Mouse (Mus musculus): ENCODE measurements around the gene Apba1. TPM values are rescaled to one million over a fixed set of nuclear protein-coding genes. Genes with fewer than 3 reads are reported as not detected.
A peak's percentile ranks its signal among the peaks of the same experiment; 100 is the strongest.

Apba1 gene
- polyA plus RNA-seq, 1 experiment from 2014 or later, result 13.3 TPM

DNA sequence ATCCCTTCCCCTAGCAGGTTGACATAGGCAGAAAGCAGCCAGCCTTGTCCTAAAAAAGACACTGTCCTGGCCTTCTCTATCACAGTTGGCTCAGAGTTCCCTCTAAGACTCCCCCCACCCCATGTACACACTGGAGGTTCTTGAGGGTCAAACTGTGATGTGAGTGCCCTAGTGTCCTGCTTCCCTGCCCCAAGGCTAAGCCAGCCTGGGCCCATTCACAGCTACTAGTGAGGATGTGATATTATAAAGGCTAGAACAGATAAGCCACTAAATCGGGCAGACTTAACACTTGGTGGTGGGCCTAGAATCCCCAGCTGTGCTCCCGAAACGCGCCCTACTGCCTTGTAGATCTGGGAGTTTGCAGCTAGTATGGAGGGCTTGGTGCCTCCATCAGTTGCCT, 188.1 kb downstream of the Apba1 start:
- H3K4me3 ChIP-seq (ENCODE audit: low read length), result no peak overlapping the region
- no peaks in the 10 kb centered on the region; the same call in 1 of the 2 replicates for H3K4me1 ChIP-seq (ENCODE audit: control insufficient read depth, insufficient read depth, low read depth, low read length)
- peaks cover 28% of the 10 kb centered on the region for H3K36me3 ChIP-seq (ENCODE audit: control insufficient read depth, insufficient read depth, low read length)
- 87% methylated on average over 4 of the region's 4 CpGs for WGBS
- no peak overlapping the region for H3K4me2 ChIP-seq (ENCODE audit: low read length)
- no peaks in the 10 kb centered on the region for H3K27me3 ChIP-seq (replicated peaks; ENCODE audit: control insufficient read depth, insufficient read depth, low read length)
- no peak overlapping the region for H3K9ac ChIP-seq (ENCODE audit: low read depth, low read length)
- H3K9me3 ChIP-seq (ENCODE audit: control insufficient read depth, low read length), result no peaks in the 10 kb centered on the region
- ATAC-seq, result no peak
- no peak overlapping the region for H3K27ac ChIP-seq (ENCODE audit: low read depth, low read length)

DNA sequence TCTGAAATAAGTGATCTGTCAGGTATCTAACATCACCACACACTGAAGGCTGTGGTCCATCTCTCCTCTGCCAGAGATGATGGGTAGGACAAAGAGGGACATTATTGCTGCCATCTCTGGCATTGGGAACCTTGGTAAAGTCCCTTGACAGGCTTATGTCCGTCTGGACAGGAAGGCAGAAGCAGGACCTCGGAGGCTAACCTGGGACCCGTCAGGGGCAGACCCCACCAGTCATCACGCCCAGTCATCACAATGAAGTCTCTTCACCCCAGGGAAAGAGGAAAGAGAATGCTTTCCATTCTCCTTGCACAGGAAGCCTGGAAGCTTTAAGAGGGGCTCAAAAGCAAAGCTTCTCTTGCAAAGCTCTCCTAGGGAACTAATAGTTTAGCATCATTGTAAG, 189.2 kb downstream of the Apba1 start:
- H3K9ac ChIP-seq (ENCODE audit: low read depth, low read length), result no peak overlapping the region
- no peak overlapping the region for H3K27ac ChIP-seq (ENCODE audit: low read depth, low read length)
- no peak overlapping the region for H3K4me3 ChIP-seq (ENCODE audit: low read length)
- H3K4me2 ChIP-seq (ENCODE audit: low read length), result no peak overlapping the region
- no peaks in the 10 kb centered on the region for H3K27me3 ChIP-seq (replicated peaks; ENCODE audit: control insufficient read depth, insufficient read depth, low read length)
- no peaks in the 10 kb centered on the region for H3K9me3 ChIP-seq (ENCODE audit: control insufficient read depth, low read length)
- ATAC-seq, result no peak
- H3K36me3 ChIP-seq (ENCODE audit: control insufficient read depth, insufficient read depth, low read length), result peaks cover 28% of the 10 kb centered on the region
- H3K4me1 ChIP-seq (ENCODE audit: control insufficient read depth, insufficient read depth, low read depth, low read length), result no peaks in the 10 kb centered on the region; the same call in 1 of the 2 replicates
- 21% methylated on average over 4 of the region's 4 CpGs for WGBS

DNA sequence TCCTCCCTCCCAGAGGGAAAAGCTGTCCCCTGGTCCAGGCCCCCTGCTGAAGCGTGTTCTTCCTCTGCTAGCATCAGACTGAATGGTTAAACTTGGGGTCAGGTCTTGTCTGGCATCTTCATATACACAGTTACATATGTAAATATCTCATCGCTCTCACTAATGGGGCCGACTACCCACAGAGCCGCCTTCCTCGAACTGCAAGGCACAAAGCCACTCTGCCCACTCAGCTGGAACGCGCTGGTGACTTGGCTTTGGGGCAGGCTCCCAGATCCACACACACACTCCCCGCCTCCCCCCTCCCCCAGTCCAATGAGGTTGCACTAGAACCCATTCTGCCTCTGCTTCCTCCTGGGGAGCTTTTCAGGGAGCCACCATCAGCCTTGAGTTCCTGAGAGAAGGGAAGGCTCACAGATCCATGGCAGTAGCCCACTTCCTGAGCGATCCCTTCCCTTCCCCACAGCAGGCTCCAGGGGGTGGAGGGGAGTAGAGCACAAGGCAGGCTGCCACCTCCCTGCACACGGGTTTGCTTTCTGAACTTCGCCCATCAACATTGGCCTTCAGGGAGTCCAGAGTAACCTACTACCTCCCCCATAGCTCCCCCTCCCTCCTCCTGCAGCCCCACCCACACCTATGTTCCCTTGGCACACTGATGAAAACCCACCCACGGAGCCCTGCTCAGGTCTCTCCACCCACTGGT, 189.8 kb downstream of the Apba1 start:
- Histone ChIP-seq H3K27me3 (replicated peaks; ENCODE audit: control insufficient read depth, insufficient read depth, low read length) (no peaks in the 10 kb centered on the region), H3K27ac (ENCODE audit: low read depth, low read length) (no peak overlapping the region; the same call in 1 of the 2 replicates), H3K4me1 (ENCODE audit: control insufficient read depth, insufficient read depth, low read depth, low read length) (no peaks in the 10 kb centered on the region; the same call in 1 of the 2 replicates), H3K9me3 (ENCODE audit: control insufficient read depth, low read length) (no peaks in the 10 kb centered on the region), H3K4me2 (ENCODE audit: low read length) (no peak overlapping the region), H3K9ac (ENCODE audit: low read depth, low read length) (peak overlapping the region; percentile 17; the same call in 1 of the 2 replicates), H3K4me3 (ENCODE audit: low read length) (no peak overlapping the region), H3K36me3 (ENCODE audit: control insufficient read depth, insufficient read depth, low read length) (peaks cover 25% of the 10 kb centered on the region)
- ATAC-seq, result peak; percentile 38
- 16% methylated on average over 12 of the region's 12 CpGs for WGBS

DNA sequence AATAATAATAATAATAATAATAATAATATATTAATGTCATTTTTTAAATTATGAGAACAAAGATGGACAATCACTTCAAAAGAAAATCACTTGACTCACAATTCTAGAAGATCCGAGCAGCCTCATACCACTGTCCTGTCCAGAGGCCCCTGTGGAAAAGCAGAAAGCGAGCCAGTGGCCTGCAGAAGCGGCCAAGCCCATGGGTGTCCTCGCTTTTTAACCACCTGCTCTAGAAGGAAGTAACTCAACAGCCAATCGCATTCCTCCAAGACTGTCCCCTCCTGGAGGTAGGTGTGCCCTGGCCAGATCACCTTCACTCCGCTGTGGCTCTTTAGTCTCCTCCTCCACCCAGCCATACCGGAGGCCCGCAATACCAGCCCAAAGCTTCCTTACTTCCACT, 196.8 kb downstream of the Apba1 start:
- no peaks in the 10 kb centered on the region for H3K27me3 ChIP-seq (replicated peaks; ENCODE audit: control insufficient read depth, insufficient read depth, low read length)
- H3K9ac ChIP-seq (ENCODE audit: low read depth, low read length), result no peak overlapping the region
- no peaks in the 10 kb centered on the region for H3K36me3 ChIP-seq (ENCODE audit: control insufficient read depth, insufficient read depth, low read length)
- H3K27ac ChIP-seq (ENCODE audit: low read depth, low read length), result no peak overlapping the region
- H3K4me1 ChIP-seq (ENCODE audit: control insufficient read depth, insufficient read depth, low read depth, low read length), result peaks cover 3% of the 10 kb centered on the region
- no peak for ATAC-seq
- H3K4me3 ChIP-seq (ENCODE audit: low read length), result no peak overlapping the region
- WGBS, result 91% methylated on average over 8 of the region's 8 CpGs
- H3K9me3 ChIP-seq (ENCODE audit: control insufficient read depth, low read length), result no peaks in the 10 kb centered on the region
- no peak overlapping the region for H3K4me2 ChIP-seq (ENCODE audit: low read length)

DNA sequence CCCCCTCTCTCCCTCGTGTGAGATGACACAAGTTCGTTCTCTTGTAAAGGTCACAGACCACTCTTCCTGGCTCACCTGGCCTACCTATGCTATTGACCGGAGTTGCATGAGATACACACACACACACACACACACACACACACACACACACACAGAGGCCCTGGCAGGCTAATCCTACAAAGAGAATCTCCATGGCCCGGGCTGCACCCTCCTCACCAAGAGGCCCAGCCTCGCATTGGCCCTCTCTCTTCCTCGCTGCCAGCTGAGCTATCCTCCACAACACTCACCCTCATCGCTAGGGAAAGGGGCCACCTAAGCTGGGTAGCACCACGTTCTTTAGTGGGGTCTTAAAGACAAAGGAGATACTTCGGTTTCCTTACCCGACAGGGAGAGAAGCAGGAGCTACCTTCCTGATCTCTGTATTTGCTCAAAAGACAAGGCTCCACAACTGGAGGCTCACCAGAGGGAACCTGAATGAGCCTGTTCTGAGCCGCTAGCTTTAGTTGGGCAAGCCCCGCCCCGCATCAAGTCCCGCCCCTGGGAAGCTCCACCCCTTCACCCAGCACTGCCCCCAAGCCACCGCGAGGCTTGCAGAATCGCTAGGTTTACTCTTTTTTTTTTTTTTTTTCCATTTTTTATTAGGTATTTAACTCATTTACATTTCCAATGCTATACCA, 197.8 kb downstream of the Apba1 start:
- WGBS, result 70% methylated on average over 17 of the region's 17 CpGs
- Histone ChIP-seq H3K4me1 (ENCODE audit: control insufficient read depth, insufficient read depth, low read depth, low read length) (peaks cover 11% of the 10 kb centered on the region), H3K9me3 (ENCODE audit: control insufficient read depth, low read length) (no peaks in the 10 kb centered on the region), H3K27ac (ENCODE audit: low read depth, low read length) (no peak overlapping the region), H3K9ac (ENCODE audit: low read depth, low read length) (no peak overlapping the region), H3K4me2 (ENCODE audit: low read length) (no peak overlapping the region), H3K36me3 (ENCODE audit: control insufficient read depth, insufficient read depth, low read length) (no peaks in the 10 kb centered on the region), H3K4me3 (ENCODE audit: low read length) (no peak overlapping the region), H3K27me3 (replicated peaks; ENCODE audit: control insufficient read depth, insufficient read depth, low read length) (no peaks in the 10 kb centered on the region)
- ATAC-seq, result no peak

DNA sequence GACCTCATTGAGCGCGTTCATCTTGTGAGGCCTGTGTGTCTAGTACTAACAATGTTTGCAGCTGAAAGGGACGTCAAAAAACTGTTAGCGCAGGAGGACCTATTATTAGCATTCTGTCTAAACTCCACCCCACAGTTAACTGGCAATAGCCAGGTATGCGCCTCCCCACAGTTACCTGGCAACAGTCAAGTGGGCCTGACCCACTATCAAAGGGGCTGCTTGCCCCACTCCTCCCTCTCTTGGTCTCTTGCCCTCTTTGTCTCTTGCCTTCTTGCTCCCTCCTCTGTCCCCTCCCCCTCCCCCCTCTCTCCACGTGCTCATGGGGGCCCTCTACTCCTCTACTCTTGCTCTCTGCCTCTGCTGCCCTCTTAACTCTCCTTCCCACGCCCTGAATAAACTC, 198.9 kb downstream of the Apba1 start:
- Histone ChIP-seq H3K9me3 (ENCODE audit: control insufficient read depth, low read length) (no peaks in the 10 kb centered on the region), H3K27ac (ENCODE audit: low read depth, low read length) (no peak overlapping the region), H3K27me3 (replicated peaks; ENCODE audit: control insufficient read depth, insufficient read depth, low read length) (no peaks in the 10 kb centered on the region), H3K4me3 (ENCODE audit: low read length) (no peak overlapping the region), H3K4me2 (ENCODE audit: low read length) (no peak overlapping the region), H3K4me1 (ENCODE audit: control insufficient read depth, insufficient read depth, low read depth, low read length) (peaks cover 12% of the 10 kb centered on the region), H3K36me3 (ENCODE audit: control insufficient read depth, insufficient read depth, low read length) (no peaks in the 10 kb centered on the region), H3K9ac (ENCODE audit: low read depth, low read length) (no peak overlapping the region)
- ATAC-seq, result no peak
- WGBS, result 73% methylated on average over 7 of the region's 7 CpGs

DNA sequence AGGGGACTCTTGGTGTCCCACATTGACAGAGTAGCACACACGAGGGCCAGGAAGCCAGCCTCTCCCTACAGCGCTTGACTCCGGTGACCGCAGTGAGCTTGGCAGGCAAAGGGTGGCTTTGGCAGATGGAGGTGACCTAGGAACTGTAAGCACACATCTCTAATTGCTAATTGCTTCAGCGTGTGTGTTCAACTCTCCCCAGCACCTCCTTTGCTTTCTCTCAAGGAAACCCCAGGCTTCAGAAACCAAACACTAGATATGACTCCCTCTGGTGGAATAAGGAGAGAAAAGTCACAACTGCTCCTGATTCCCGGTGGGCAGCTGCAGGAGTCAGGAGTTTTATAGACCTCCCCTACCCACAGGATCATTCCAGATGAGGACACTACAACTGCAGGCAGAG, 200.2 kb downstream of the Apba1 start:
- no peaks in the 10 kb centered on the region for H3K27me3 ChIP-seq (replicated peaks; ENCODE audit: control insufficient read depth, insufficient read depth, low read length)
- no peaks in the 10 kb centered on the region for H3K36me3 ChIP-seq (ENCODE audit: control insufficient read depth, insufficient read depth, low read length)
- H3K9me3 ChIP-seq (ENCODE audit: control insufficient read depth, low read length), result peaks cover 3% of the 10 kb centered on the region; the same call in 1 of the 2 replicates
- H3K4me1 ChIP-seq (ENCODE audit: control insufficient read depth, insufficient read depth, low read depth, low read length), result peaks cover 12% of the 10 kb centered on the region
- no peak for ATAC-seq
- 43% methylated on average over 6 of the region's 6 CpGs for WGBS
- no peak overlapping the region for H3K4me3 ChIP-seq (ENCODE audit: low read length)
- no peak overlapping the region for H3K4me2 ChIP-seq (ENCODE audit: low read length)
- H3K27ac ChIP-seq (ENCODE audit: low read depth, low read length), result no peak overlapping the region
- no peak overlapping the region for H3K9ac ChIP-seq (ENCODE audit: low read depth, low read length)

DNA sequence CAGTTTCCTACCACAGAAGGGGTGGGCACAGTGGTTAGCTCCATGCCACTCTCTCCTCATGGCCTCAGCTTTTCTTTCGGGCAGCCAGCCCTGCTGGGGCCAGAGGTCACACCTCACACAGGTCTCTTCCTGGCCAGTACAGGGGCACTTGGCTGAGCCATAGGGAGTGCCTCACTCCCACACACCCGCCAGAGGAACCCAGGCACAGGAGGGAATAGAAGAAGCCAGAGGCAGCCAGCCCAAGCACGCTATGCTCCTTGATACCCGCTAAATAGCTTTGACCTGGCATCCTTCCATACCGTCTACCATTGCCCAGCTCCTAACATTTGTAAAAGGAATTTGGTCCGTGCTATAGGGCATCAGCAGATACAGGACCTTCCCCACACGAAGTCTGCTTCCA, 201.2 kb downstream of the Apba1 start:
- 32% methylated on average over 7 of the region's 7 CpGs for WGBS
- no peaks in the 10 kb centered on the region for H3K36me3 ChIP-seq (ENCODE audit: control insufficient read depth, insufficient read depth, low read length)
- H3K4me2 ChIP-seq (ENCODE audit: low read length), result no peak overlapping the region
- peak; percentile 53 for ATAC-seq
- no peak overlapping the region for H3K4me3 ChIP-seq (ENCODE audit: low read length)
- H3K9me3 ChIP-seq (ENCODE audit: control insufficient read depth, low read length), result peaks cover 3% of the 10 kb centered on the region; the same call in 1 of the 2 replicates
- H3K27ac ChIP-seq (ENCODE audit: low read depth, low read length), result peak overlapping the region; percentile 51; the same call in 1 of the 2 replicates
- H3K9ac ChIP-seq (ENCODE audit: low read depth, low read length), result peak overlapping the region; percentile 23; the same call in 1 of the 2 replicates
- no peaks in the 10 kb centered on the region for H3K27me3 ChIP-seq (replicated peaks; ENCODE audit: control insufficient read depth, insufficient read depth, low read length)
- peaks cover 12% of the 10 kb centered on the region for H3K4me1 ChIP-seq (ENCODE audit: control insufficient read depth, insufficient read depth, low read depth, low read length)

DNA sequence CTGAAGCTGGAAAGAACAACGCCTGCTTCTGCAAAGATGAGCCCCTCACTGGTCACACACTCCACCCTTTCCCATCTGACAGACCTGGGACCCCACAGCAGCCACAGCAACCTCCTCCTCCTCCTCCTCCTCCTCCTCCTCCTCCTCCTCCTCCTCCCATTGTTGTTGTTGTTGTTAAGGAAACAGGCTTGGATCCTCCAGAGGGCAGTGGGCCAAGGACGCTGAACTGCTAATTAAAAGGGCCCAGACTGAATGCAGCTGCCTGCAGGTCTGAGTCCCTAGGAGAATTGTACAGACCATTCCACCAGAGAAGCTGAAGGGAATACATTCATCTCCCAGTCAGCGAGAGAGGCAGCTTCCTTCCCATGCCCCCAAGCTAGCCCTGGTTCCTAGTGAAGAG, 201.6 kb downstream of the Apba1 start:
- Histone ChIP-seq H3K4me2 (ENCODE audit: low read length) (no peak overlapping the region), H3K36me3 (ENCODE audit: control insufficient read depth, insufficient read depth, low read length) (no peaks in the 10 kb centered on the region), H3K27ac (ENCODE audit: low read depth, low read length) (peak overlapping the region; percentile 51; the same call in 1 of the 2 replicates), H3K9me3 (ENCODE audit: control insufficient read depth, low read length) (peaks cover 3% of the 10 kb centered on the region; the same call in 1 of the 2 replicates), H3K4me1 (ENCODE audit: control insufficient read depth, insufficient read depth, low read depth, low read length) (peaks cover 12% of the 10 kb centered on the region), H3K4me3 (ENCODE audit: low read length) (no peak overlapping the region), H3K9ac (ENCODE audit: low read depth, low read length) (no peak overlapping the region), H3K27me3 (replicated peaks; ENCODE audit: control insufficient read depth, insufficient read depth, low read length) (no peaks in the 10 kb centered on the region)
- 14% methylated on average over 3 of the region's 3 CpGs for WGBS
- ATAC-seq, result peak; percentile 64

All from hindbrain, embryonic 16.5 days (tissue).